Mouse (Mus musculus) colon, adult 2 months (tissue): ENCODE measurements around the gene Cltc. TPM values are rescaled to one million over a fixed set of nuclear protein-coding genes. Genes with fewer than 3 reads are reported as not detected.

Experiments used
- polyA plus RNA-seq: library from polyadenylated mRNA; depleted of rRNA; stranded (reverse); fragments of >200 nt; gene quantifications from 2 replicates; pipeline ENCODE4 v1.2.3, GENCODE M21; 2012; rRNA removed

The Cltc gene
- polyA plus RNA-seq: 60.4 and 61.8 TPM in 2 replicates

GRCm38 (mm10) chr11:86757480-86758371 is at the start of gene Cltc:
TSS of gene Cltc (minus strand) at chr11:86757565.

GRCm38 (mm10) chr11:86683395-86684125 is 73.8 kb downstream of the Cltc start, which contains the start of the genes Vmp1 and Ptrh2:
TSS of gene Vmp1 (minus strand) at chr11:86683836.
TSS of gene Ptrh2 (plus strand) at chr11:86683985.

Other genes starting within 250 kb of the Cltc start
- gene Rps6kb1, start 212.8 kb downstream of the Cltc start, polyA plus RNA-seq: 3.6 and 7.0 TPM in 2 replicates
- gene Tubd1, start 212.6 kb downstream of the Cltc start, polyA plus RNA-seq: 1.2 TPM in 2 replicates
- 47.0 and 90.3 TPM in 2 replicates for gene Vmp1, start 73.7 kb downstream of the Cltc start, polyA plus RNA-seq
- 2.3 and 2.7 TPM in 2 replicates for gene Ptrh2, start 73.6 kb downstream of the Cltc start, polyA plus RNA-seq
- gene Dhx40, start 50.2 kb upstream of the Cltc start, polyA plus RNA-seq: 1.6 and 2.0 TPM in 2 replicates
- gene Ypel2, start 236.1 kb upstream of the Cltc start, polyA plus RNA-seq: 6.6 and 6.7 TPM in 2 replicates